Mouse (Mus musculus): ENCODE data around the gene Fbxo6. TPM values are rescaled to one million over a fixed set of nuclear protein-coding genes. Genes with fewer than 3 reads are reported as not detected.
"Not testable (repeated sequence)": the region's sequence is repeated elsewhere in the genome, so short reads cannot be mapped to it uniquely, and the experiment has no call there.

The Fbxo6 gene
- total RNA-seq, 2 experiments from 2014 or later = 30.4 to 31.3 TPM

- DNase-seq = no peak
These were observed 29.3 kb downstream of the Fbxo6 start for GRCm38 (mm10) chr4:148122694-148123066.

- DNase-seq = no peak
These were observed 29.8 kb downstream of the Fbxo6 start for GRCm38 (mm10) chr4:148121982-148122693.

GRCm38 (mm10) chr4:148121362-148121761, 30.6 kb downstream of the Fbxo6 start:
- DNase-seq = no peak

GRCm38 (mm10) chr4:148120555-148120954, 31.4 kb downstream of the Fbxo6 start:
- no peak for DNase-seq

GRCm38 (mm10) chr4:148119578-148119977, 32.4 kb downstream of the Fbxo6 start:
- not testable (repeated sequence) for DNase-seq

- no peak for DNase-seq
These were observed 34.5 kb downstream of the Fbxo6 start for GRCm38 (mm10) chr4:148117392-148117791.

GRCm38 (mm10) chr4:148116657-148117056, 35.3 kb downstream of the Fbxo6 start:
- DNase-seq = no peak

GRCm38 (mm10) chr4:148115467-148115866, 36.5 kb downstream of the Fbxo6 start:
- peak; percentile 47 for DNase-seq

- DNase-seq = peak; percentile 92
These were observed 37.1 kb downstream of the Fbxo6 start for GRCm38 (mm10) chr4:148114758-148115391.

- no peak for DNase-seq
These were observed 39.4 kb downstream of the Fbxo6 start for GRCm38 (mm10) chr4:148112519-148112918.

GRCm38 (mm10) chr4:148109215-148109614, 42.7 kb downstream of the Fbxo6 start:
- DNase-seq = no peak

GRCm38 (mm10) chr4:148108565-148109100, 43.3 kb downstream of the Fbxo6 start:
- no peak for DNase-seq

GRCm38 (mm10) chr4:148107621-148108291, 44.2 kb downstream of the Fbxo6 start:
- peak; percentile 51 for DNase-seq

- DNase-seq = no peak
These were observed 47.8 kb downstream of the Fbxo6 start for GRCm38 (mm10) chr4:148104146-148104545.

- DNase-seq = peak; percentile 73
These were observed 50.0 kb downstream of the Fbxo6 start for GRCm38 (mm10) chr4:148101801-148102527.

- no peak for DNase-seq
These were observed 53.3 kb downstream of the Fbxo6 start for GRCm38 (mm10) chr4:148098666-148099065.

- no peak for DNase-seq
These were observed 54.0 kb downstream of the Fbxo6 start for GRCm38 (mm10) chr4:148097936-148098335.

Small RNAs within 50 kb of the gene (microRNA-seq; reads per million reads assigned to microRNA genes)
- not detected for gene Mir7022

Other genes starting within 250 kb of the Fbxo6 start
- gene Mfn2, start 247.4 kb downstream of the Fbxo6 start, total RNA-seq (2021) = 100 to 1,000 TPM; 204 to 232 TPM
- 10 to 100 TPM; 42.0 to 42.1 TPM for gene Plod1, start 215.4 kb downstream of the Fbxo6 start, total RNA-seq (2021)
- 10 to 100 TPM; 43.4 to 44.7 TPM for gene 2510039O18Rik, start 211.2 kb downstream of the Fbxo6 start, total RNA-seq (2021)
- not detected for gene Nppb, start 166.4 kb downstream of the Fbxo6 start, total RNA-seq (2021)
- not detected for gene Nppa, start 151.4 kb downstream of the Fbxo6 start, total RNA-seq (2021)
- 10 to 100 TPM in 1 of 2 experiments, 1 to 10 TPM in 1; 8.4 to 12.8 TPM for gene Clcn6, start 113.3 kb downstream of the Fbxo6 start, total RNA-seq (2021)
- 10 to 100 TPM; 41.9 to 44.0 TPM for gene Mthfr, start 113.1 kb downstream of the Fbxo6 start, total RNA-seq (2021)
- 10 to 100 TPM; 45.4 to 45.5 TPM for gene Agtrap, start 64.1 kb downstream of the Fbxo6 start, total RNA-seq (2021)
- 10 to 100 TPM; 22.3 to 23.9 TPM for gene Mad2l2, start 21.8 kb downstream of the Fbxo6 start, total RNA-seq (2021)
- under 1 TPM; 0.18 to 0.27 TPM for gene Draxin, start 21.4 kb downstream of the Fbxo6 start, total RNA-seq (2021)
- 1 to 10 TPM; 7.1 to 7.2 TPM for gene Fbxo44, start 8.3 kb upstream of the Fbxo6 start, total RNA-seq (2021)
- gene Fbxo2, start 8.5 kb upstream of the Fbxo6 start, total RNA-seq (2021) = 1 to 10 TPM; 2.3 to 3.3 TPM
- 1 to 10 TPM in 1 of 2 experiments, under 1 TPM in 1; 0.79 to 1.2 TPM for gene Disp3, start 135.8 kb upstream of the Fbxo6 start, total RNA-seq (2021)

Measured in adrenal gland, postnatal 10 days (tissue).